Mouse (Mus musculus) neural tube, embryonic 11.5 days (tissue): ENCODE data around the gene Arap1. TPM values are rescaled to one million over a fixed set of nuclear protein-coding genes. Genes with fewer than 3 reads are reported as not detected.

Experiments used
- ATAC-seq: fragments of 200-750 bp; cut with Nextera tagmentation; 2 replicates; pipeline ENCODE4 v1.8.0; 2017; ENCODE audit warnings: moderate number of reproducible peaks, mild to moderate bottlenecking, moderate TSS enrichment, moderate library complexity; ENCODE audit not compliant: insufficient read depth, low FRiP score, low TSS enrichment
- DNase-seq: peaks from one replicate; pipeline ENCODE4 v3.0.0-alpha.2; 2015; ENCODE audit warnings: low spot score
- H3K27ac ChIP-seq: fragments of 300-500 bp; sonication (generic); 2 replicates; pipeline ENCODE4 v1.5.1; 2014; ENCODE audit warnings: low read depth, mild to moderate bottlenecking, low read length
- H3K27me3 ChIP-seq: fragments of 300-500 bp; sonication (generic); 2 replicates; pipeline ENCODE4 v1.6.1; 2014; ENCODE audit warnings: mild to moderate bottlenecking, low read length, mixed read lengths; ENCODE audit not compliant: control insufficient read depth, insufficient read depth
- H3K36me3 ChIP-seq: fragments of 300-500 bp; sonication (generic); 2 replicates; pipeline ENCODE4 v1.6.1; 2014; ENCODE audit warnings: mild to moderate bottlenecking, low read length, moderate library complexity, mixed read lengths; ENCODE audit not compliant: control insufficient read depth, insufficient read depth
- H3K4me1 ChIP-seq: fragments of 300-500 bp; sonication (generic); 2 replicates; pipeline ENCODE4 v1.6.1; 2014; ENCODE audit warnings: low read length, mixed read lengths; ENCODE audit not compliant: control insufficient read depth, insufficient read depth
- H3K4me2 ChIP-seq: fragments of 300-500 bp; sonication (generic); 2 replicates; pipeline ENCODE4 v1.6.1; 2014; ENCODE audit warnings: low read depth, mild to moderate bottlenecking, moderate library complexity
- H3K4me3 ChIP-seq: fragments of 300-500 bp; sonication (generic); 2 replicates; pipeline ENCODE4 v1.5.1; 2014; ENCODE audit warnings: low read depth, low read length
- H3K9ac ChIP-seq: fragments of 300-500 bp; sonication (generic); 2 replicates; pipeline ENCODE4 v1.6.1; 2014; ENCODE audit warnings: mild to moderate bottlenecking, low read length
- H3K9me3 ChIP-seq: fragments of 300-500 bp; sonication (generic); 2 replicates; pipeline ENCODE4 v1.6.1; 2016; ENCODE audit warnings: low read length; ENCODE audit not compliant: control insufficient read depth
- WGBS: fragments of 180-500 bp; shearing (Covaris S2); extraction: QIAGEN DNeasy Blood & Tissue Kit; methylation state at CpG from one replicate; pipeline ENCODE4 v1.1.7; 2014; 5-methylcytosine and 5-hydroxymethylcytosine counted together
- polyA plus RNA-seq: library from polyadenylated mRNA; unstranded; fragments of >200 nt; fragmentation: Nextera tagmentation; extraction: Ambion mirVana; gene quantifications from 2 replicates; pipeline ENCODE4 v1.2.1, GENCODE M21; 2014

Arap1 gene
- polyA plus RNA-seq, 1 experiment from 2014 or later: 11.2 TPM

DNA sequence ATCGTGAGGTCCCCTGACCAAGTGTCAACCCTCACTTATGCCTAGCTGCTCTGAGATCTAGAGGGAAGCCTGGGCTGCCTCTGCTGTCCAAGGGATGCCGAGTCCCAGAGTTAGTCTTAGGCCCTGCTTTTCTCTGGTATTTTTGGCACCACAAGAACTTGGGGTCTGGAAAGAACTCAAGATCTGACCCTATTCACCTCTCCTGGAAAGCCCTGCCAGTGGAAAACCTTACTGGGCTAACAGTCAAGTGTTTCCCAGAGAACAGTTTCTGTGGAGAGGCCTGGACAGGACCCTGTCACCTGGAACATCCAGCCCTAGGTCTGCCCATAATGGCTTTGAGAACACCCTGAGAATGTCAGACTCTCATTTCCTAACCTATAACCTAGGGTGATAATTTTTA, 876 bp upstream of the Arap1 start:
- WGBS: 78% methylated on average over 2 of the region's 2 CpGs
- H3K27me3 ChIP-seq: peaks cover 7% of the 10 kb centered on the region; the same call in 1 of the 2 replicates
- no peaks in the 10 kb centered on the region for H3K36me3 ChIP-seq
- no peak overlapping the region for H3K9ac ChIP-seq
- ATAC-seq: no peak
- H3K4me3 ChIP-seq: no peak overlapping the region
- no peaks in the 10 kb centered on the region for H3K9me3 ChIP-seq
- no peak overlapping the region for H3K27ac ChIP-seq
- DNase-seq: no peak
- peaks cover 10% of the 10 kb centered on the region; the same call in 1 of the 2 replicates for H3K4me1 ChIP-seq
- H3K4me2 ChIP-seq: no peak overlapping the region

DNA sequence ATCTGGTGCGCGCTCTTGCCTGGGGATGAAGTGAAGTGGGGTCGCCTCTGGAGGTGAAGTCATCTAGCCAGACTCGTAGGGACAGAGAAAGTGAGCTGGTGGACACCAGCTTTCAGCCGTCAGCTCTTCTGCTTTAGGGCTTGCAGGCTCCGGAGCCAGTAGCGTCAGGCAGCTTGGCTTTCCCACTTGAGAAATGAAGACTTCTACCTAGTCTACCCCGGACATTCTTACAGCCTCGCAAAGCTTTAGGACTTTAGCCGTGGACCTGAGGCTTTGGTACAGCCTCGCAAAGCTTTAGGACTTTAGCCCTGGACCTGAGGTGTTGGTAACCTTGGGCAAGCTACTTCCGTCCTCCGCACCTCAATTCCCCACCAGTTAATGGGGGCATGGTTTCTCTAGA, 445 bp downstream of the Arap1 start:
- Histone ChIP-seq H3K4me1 (peaks cover 10% of the 10 kb centered on the region; the same call in 1 of the 2 replicates), H3K4me2 (peak overlapping the region; percentile 95), H3K9me3 (no peaks in the 10 kb centered on the region), H3K27me3 (peaks cover 7% of the 10 kb centered on the region; the same call in 1 of the 2 replicates), H3K27ac (no peak overlapping the region), H3K36me3 (no peaks in the 10 kb centered on the region), H3K4me3 (peak overlapping the region; percentile 48), H3K9ac (peak overlapping the region; percentile 47)
- ATAC-seq (no peak), DNase-seq (peak; percentile 12)
- WGBS: 4% methylated on average over 13 of the region's 13 CpGs

DNA sequence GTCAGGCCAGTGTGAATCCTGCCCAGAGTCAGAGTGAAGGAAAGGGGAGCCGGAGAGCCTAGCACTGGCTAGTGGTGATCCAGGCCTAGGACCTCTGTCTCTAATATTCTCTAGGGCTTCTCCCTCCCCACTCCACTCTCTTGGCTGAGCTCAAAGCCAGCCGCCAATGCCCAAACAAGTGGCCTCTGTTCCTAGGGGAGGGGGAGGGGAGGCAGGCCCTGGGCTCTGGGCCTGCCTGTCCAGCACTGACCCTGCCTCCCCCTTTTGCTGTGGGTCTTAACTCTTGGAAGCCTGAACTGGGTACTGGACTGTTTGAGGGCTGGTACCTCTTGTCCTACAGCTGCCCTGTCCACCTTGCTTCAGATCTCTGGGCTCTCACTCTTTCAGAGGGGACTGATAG, 2.0 kb downstream of the Arap1 start:
- H3K4me2 ChIP-seq: no peak overlapping the region
- DNase-seq (no peak), ATAC-seq (no peak)
- H3K27me3 ChIP-seq: peaks cover 7% of the 10 kb centered on the region; the same call in 1 of the 2 replicates
- H3K27ac ChIP-seq: no peak overlapping the region
- no peak overlapping the region for H3K9ac ChIP-seq
- H3K4me3 ChIP-seq: no peak overlapping the region
- H3K4me1 ChIP-seq: peaks cover 10% of the 10 kb centered on the region; the same call in 1 of the 2 replicates
- no peaks in the 10 kb centered on the region for H3K9me3 ChIP-seq
- WGBS: 47% methylated on average over 2 of the region's 2 CpGs
- no peaks in the 10 kb centered on the region for H3K36me3 ChIP-seq

DNA sequence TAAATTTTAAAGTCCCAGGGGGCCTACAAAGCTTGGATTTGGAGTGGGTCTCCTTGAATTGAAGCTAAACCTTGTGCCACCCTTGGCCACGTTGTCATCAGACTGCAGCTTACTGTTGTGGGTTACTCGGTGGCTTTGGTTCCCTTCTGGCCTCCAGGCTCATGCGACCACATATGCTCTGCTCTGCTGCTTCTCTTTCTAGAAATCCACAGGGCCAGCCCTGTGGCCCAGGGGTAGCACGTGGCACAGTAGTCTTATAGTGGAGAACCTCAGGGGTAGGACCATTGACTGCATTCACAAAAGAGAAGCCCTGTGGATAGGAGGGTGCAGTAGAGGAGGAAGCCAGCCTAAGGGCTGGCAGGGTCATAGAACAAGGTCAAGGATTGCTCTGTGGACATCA, 4.5 kb downstream of the Arap1 start:
- H3K27me3 ChIP-seq: peaks cover 9% of the 10 kb centered on the region; the same call in 1 of the 2 replicates
- ATAC-seq: no peak
- no peak for DNase-seq
- WGBS: 81% methylated on average over 4 of the region's 4 CpGs
- no peak overlapping the region for H3K9ac ChIP-seq
- no peak overlapping the region for H3K4me2 ChIP-seq
- no peaks in the 10 kb centered on the region for H3K9me3 ChIP-seq
- peaks cover 10% of the 10 kb centered on the region; the same call in 1 of the 2 replicates for H3K4me1 ChIP-seq
- H3K36me3 ChIP-seq: no peaks in the 10 kb centered on the region
- H3K4me3 ChIP-seq: no peak overlapping the region
- no peak overlapping the region for H3K27ac ChIP-seq

DNA sequence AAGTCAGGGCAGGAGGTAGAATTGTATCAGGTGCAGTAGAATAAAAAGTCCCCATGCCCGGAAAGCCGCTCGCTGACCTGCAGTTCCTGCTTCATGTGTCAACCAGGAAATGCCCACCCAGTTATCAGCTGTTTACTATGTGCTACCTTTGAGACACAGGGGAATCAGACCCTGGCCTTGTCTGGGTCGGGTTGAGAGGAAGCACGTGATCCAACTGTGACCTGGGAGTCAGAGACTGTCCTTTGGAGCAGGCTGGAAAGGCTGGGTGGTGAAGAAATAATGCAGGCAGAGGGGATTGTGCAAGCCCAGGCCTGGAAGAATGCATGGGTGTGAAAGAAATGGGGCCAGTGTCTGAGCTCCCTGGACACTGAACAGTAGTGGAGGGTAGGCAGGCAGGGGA, 6.6 kb downstream of the Arap1 start:
- Histone ChIP-seq H3K4me3 (no peak overlapping the region), H3K27me3 (peaks cover 3% of the 10 kb centered on the region; the same call in 1 of the 2 replicates), H3K4me1 (no peaks in the 10 kb centered on the region), H3K9me3 (no peaks in the 10 kb centered on the region), H3K4me2 (no peak overlapping the region), H3K9ac (no peak overlapping the region), H3K27ac (no peak overlapping the region), H3K36me3 (no peaks in the 10 kb centered on the region)
- DNase-seq: no peak
- 79% methylated on average over 5 of the region's 5 CpGs for WGBS
- no peak for ATAC-seq

DNA sequence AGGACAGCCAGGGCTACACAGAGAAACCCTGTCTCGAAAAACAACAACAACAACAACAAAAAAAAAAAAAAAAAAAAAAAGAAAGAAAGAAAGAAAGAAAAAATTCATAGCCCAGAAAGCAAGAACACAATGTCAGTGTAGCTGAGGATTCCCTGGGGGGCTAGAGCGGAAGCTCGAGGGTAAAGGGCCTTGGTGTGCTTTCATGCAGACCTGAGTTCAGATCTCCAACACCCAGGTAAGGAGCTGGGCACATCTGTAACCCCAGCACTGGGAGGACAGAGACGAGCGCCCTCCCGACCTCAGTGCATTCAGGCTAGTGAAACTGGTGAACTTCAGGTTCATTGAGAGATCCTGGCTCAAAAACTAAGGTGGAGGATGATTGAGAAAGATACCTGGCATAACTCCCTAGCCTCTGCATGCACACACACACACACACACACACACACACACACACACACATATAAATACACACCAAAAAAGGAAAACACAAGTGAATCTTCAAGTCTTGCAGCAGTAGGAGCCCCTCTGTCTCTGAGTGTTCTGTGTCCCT, 7.8 kb downstream of the Arap1 start:
- WGBS: 87% methylated on average over 6 of the region's 6 CpGs
- no peak for ATAC-seq
- H3K9me3 ChIP-seq: no peaks in the 10 kb centered on the region

DNA sequence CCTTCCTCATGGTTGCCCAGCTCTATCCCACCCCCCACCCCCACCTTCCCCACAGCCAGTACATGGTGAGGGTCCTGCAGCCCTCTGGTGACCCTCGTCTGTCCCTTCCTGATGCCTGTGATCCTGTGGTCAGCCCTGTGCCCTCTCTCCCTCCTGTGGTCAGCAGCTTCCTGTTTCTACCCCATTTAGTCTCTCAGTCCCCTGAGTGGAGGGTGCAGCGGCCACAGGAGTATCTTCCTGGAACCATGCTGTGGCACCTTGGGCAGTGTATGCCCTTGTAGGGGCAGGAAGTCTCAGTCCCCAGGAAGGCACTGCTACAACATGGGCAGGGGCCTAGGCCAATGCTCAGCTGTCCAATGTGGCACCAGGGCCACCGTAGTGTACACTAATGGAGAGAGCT, 9.0 kb downstream of the Arap1 start:
- WGBS: 69% methylated on average over 3 of the region's 3 CpGs
- no peak overlapping the region for H3K4me2 ChIP-seq
- no peak for ATAC-seq
- H3K36me3 ChIP-seq: no peaks in the 10 kb centered on the region
- no peak overlapping the region for H3K9ac ChIP-seq
- no peak overlapping the region for H3K27ac ChIP-seq
- DNase-seq: no peak
- H3K4me3 ChIP-seq: no peak overlapping the region
- no peaks in the 10 kb centered on the region for H3K4me1 ChIP-seq
- H3K9me3 ChIP-seq: no peaks in the 10 kb centered on the region
- peaks cover 3% of the 10 kb centered on the region; the same call in 1 of the 2 replicates for H3K27me3 ChIP-seq

More for the DNA sequence above, 7.8 kb downstream of the Arap1 start:
- no peak overlapping the region for H3K27ac ChIP-seq
- H3K36me3 ChIP-seq: no peaks in the 10 kb centered on the region
- DNase-seq: no peak
- H3K4me3 ChIP-seq: no peak overlapping the region
- no peak overlapping the region for H3K9ac ChIP-seq
- no peak overlapping the region for H3K4me2 ChIP-seq
- H3K4me1 ChIP-seq: no peaks in the 10 kb centered on the region
- peaks cover 3% of the 10 kb centered on the region; the same call in 1 of the 2 replicates for H3K27me3 ChIP-seq

DNA sequence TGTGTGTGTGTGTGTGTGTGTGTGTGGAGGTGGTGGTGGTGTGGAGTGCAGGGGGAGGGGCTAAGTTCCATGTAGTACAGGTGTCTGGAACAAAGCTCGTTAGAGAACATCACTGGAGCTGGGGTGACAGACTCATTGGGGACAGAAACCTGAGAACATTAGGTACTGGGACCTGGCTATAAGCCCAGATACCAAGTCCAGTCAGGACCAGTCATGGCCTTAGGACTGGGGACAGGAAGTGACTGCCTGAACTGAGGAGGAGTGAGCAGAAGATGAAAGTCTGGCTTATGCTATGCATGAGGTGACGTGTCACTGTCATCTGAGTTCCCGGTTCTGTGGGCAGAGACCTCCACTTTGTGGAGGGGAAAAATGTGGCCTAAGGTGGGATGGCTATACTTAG, 12.5 kb downstream of the Arap1 start:
- WGBS: 73% methylated on average over 3 of the region's 3 CpGs
- Histone ChIP-seq H3K27me3 (peaks cover 3% of the 10 kb centered on the region; the same call in 1 of the 2 replicates), H3K9ac (no peak overlapping the region), H3K36me3 (no peaks in the 10 kb centered on the region), H3K4me3 (no peak overlapping the region), H3K27ac (no peak overlapping the region), H3K4me1 (no peaks in the 10 kb centered on the region), H3K9me3 (no peaks in the 10 kb centered on the region), H3K4me2 (no peak overlapping the region)
- no peak for DNase-seq
- ATAC-seq: no peak

DNA sequence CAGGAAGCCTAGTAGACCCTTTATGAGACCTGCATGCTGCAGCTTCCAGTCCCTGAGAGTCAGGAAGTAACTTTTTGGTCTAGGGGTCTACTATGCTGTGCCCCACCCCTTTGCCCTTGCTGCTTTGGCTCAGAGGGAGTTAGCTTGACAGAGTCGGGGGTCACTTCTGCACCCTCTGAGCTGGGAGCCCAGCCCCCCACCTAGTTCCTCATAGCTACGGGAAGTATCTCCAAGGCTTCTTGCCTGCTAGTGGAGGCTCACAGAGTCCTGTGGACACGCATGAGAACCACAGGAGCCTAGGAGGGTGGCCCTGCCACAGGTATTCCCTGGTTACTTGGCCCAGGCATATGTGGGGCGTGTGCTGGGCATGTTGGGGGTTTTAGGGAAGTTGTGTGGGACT, 13.2 kb downstream of the Arap1 start:
- H3K36me3 ChIP-seq: no peaks in the 10 kb centered on the region
- H3K4me1 ChIP-seq: no peaks in the 10 kb centered on the region
- peaks cover 3% of the 10 kb centered on the region; the same call in 1 of the 2 replicates for H3K27me3 ChIP-seq
- ATAC-seq: no peak
- H3K9ac ChIP-seq: no peak overlapping the region
- H3K27ac ChIP-seq: no peak overlapping the region
- no peak overlapping the region for H3K4me3 ChIP-seq
- H3K9me3 ChIP-seq: no peaks in the 10 kb centered on the region
- H3K4me2 ChIP-seq: no peak overlapping the region
- 81% methylated on average over 4 of the region's 4 CpGs for WGBS
- DNase-seq: no peak
